ENCODE assay signal across 14 mouse cellular contexts in the genomic region with DNA sequence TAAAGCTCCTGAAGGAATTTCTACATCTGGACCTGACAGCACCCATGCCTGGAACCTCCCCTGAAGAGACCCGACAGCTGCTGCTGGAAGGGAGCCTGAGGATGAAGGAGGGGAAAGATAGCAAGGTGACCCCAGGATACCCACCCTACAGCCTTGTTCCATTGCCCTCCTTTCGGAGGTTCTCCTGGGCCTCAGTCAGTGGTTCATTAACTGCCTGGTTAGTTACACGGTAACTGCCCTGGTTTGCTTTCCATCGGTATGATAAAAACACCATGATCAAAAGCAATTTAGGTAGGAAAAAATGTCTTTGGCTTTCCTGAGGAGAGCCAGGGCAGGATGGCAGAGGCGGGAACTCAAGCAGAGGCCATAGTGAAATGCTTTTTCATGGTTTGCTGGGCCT. TPM values are rescaled to one million over a fixed set of nuclear protein-coding genes. Genes with fewer than 3 reads are reported as not detected.
DNase-seq lines count a peak whose midpoint lies in the region; ATAC-seq and TF ChIP-seq lines count a peak whose summit lies in the region.
"Had no signal": no experiment of that assay in that cellular context is flagged by ENCODE, and none has a peak within 500 bp of the region (broad histone marks: within the 10 kb centered on the region; RNA-seq: fewer than 3 reads in every experiment).

No protein-coding gene starts in this region.

- DNase-seq in lung, adult 2 months: no peak
- peak; percentile 51 to 56 for DNase-seq in kidney, postnatal 36 days
- no peak for DNase-seq in cerebellum, adult 8-10 months
- no peak for DNase-seq in layer of hippocampus, postnatal 25 days (ENCODE audit: extremely low spot score in 1 of 2, low spot score in 1 of 2)
- DNase-seq: gastrocnemius, postnatal 10 days had no signal

- no peak for TF ChIP-seq CTCF in lung, adult 2 months (IDR thresholded peaks at IDR 0.05; ENCODE audit: insufficient read depth, low read length)

- no peak overlapping the region for H3K9ac ChIP-seq in lung, embryonic 15.5 days
- peak overlapping the region; percentile 60; the same call in 1 of the 2 replicates for H3K9ac ChIP-seq in neural tube, embryonic 13.5 days

- no peak for ATAC-seq in erythroblast, adult 5-6 weeks (replicated peaks; ENCODE audit: low FRiP score, poor library complexity, severe bottlenecking)
- ATAC-seq in lung, embryonic 15.5 days (ENCODE audit: borderline replicate concordance, extremely low read depth, low FRiP score, low TSS enrichment): no peak
- ATAC-seq in neural tube, embryonic 13.5 days (ENCODE audit: low read depth): 0 out of 2 replicates have a peak, but pooled peaks have one; percentile 6

- H3K27ac ChIP-seq in lung, embryonic 15.5 days: no peak overlapping the region
- no peak overlapping the region for H3K27ac ChIP-seq in neural tube, embryonic 13.5 days (replicated peaks)

- H3K4me2 ChIP-seq in lung, embryonic 15.5 days: peak overlapping the region; percentile 68
- peak overlapping the region; percentile 68 for H3K4me2 ChIP-seq in neural tube, embryonic 13.5 days

- H3K4me3 ChIP-seq in erythroblast, embryonic 14.5 days (replicated peaks): peak overlapping the region; percentile 71
- H3K4me3 ChIP-seq in lung, embryonic 15.5 days: peak overlapping the region; percentile 35; the same call in 1 of the 2 replicates
- H3K4me3 ChIP-seq in lung, adult 2 months (replicated peaks; ENCODE audit: extremely low read depth, low read depth, low read length): no peak overlapping the region
- H3K4me3 ChIP-seq in neural tube, embryonic 13.5 days: peak overlapping the region; percentile 36; the same call in 1 of the 2 replicates

- WGBS in lung, embryonic 15.5 days: 90% methylated on average over 5 of the region's 5 CpGs
- 94% methylated on average over 5 of the region's 5 CpGs for WGBS in lung, adult 2 months
- WGBS in neural tube, embryonic 13.5 days: 81% methylated on average over 5 of the region's 5 CpGs

- peaks cover 71% of the 10 kb centered on the region for H3K4me1 ChIP-seq in erythroblast, embryonic 14.5 days (ENCODE audit: control insufficient read depth)
- peaks cover 24% of the 10 kb centered on the region for H3K4me1 ChIP-seq in lung, embryonic 15.5 days
- H3K4me1 ChIP-seq in lung, adult 2 months (ENCODE audit: control insufficient read depth, insufficient read depth, low read length): no peaks in the 10 kb centered on the region
- H3K4me1 ChIP-seq in neural tube, embryonic 13.5 days (replicated peaks): peaks cover 22% of the 10 kb centered on the region

- H3K9me3 ChIP-seq in erythroblast, embryonic 14.5 days (ENCODE audit: control insufficient read depth, low read length): no peaks in the 10 kb centered on the region; the same call in 1 of the 2 replicates
- no peaks in the 10 kb centered on the region for H3K9me3 ChIP-seq in lung, embryonic 15.5 days
- no peaks in the 10 kb centered on the region for H3K9me3 ChIP-seq in neural tube, embryonic 13.5 days

- no peak for TF ChIP-seq POLR2A in lung, adult 2 months (IDR thresholded peaks at IDR 0.05; ENCODE audit: borderline replicate concordance, extremely low read depth, low read depth, low read length)

- no peaks in the 10 kb centered on the region for H3K27me3 ChIP-seq in erythroblast, embryonic 14.5 days (ENCODE audit: control insufficient read depth)
- H3K27me3 ChIP-seq in lung, embryonic 15.5 days: no peaks in the 10 kb centered on the region
- peaks cover 17% of the 10 kb centered on the region for H3K27me3 ChIP-seq in neural tube, embryonic 13.5 days

- peaks cover 97% of the 10 kb centered on the region for H3K36me3 ChIP-seq in erythroblast, embryonic 14.5 days (ENCODE audit: control insufficient read depth)
- peaks cover 67% of the 10 kb centered on the region for H3K36me3 ChIP-seq in lung, embryonic 15.5 days
- peaks cover 44% of the 10 kb centered on the region for H3K36me3 ChIP-seq in neural tube, embryonic 13.5 days

RNA-seq across cellular contexts. Expression of gene Tnfrsf25, which starts 7.1 kb away (rescaled TPM):
- polyA plus RNA-seq in erythroblast, embryonic 14.5 days (2012): 0.37 and 0.81 TPM in 2 replicates
- total RNA-seq in erythroblast, adult 5-6 weeks (2015; ENCODE audit: low replicate concordance): not detected in 2 replicates
- not detected in 2 replicates for total RNA-seq in erythroblast, adult 5-6 weeks (2017; ENCODE audit: low replicate concordance)
- 1.1 and 1.5 TPM in 2 replicates for polyA plus RNA-seq in lung, embryonic 15.5 days (2015; fragmentation: Nextera tagmentation; extraction: Ambion mirVana)
- polyA plus RNA-seq in lung, adult 2 months (2012; rRNA removed): 8.1 and 12.7 TPM in 2 replicates
- 0.84 and 1.8 TPM in 2 replicates for polyA plus RNA-seq in neural tube, embryonic 13.5 days (2015; fragmentation: Nextera tagmentation; extraction: Ambion mirVana)
- 10 to 100 TPM; 26.4 to 42.6 TPM for total RNA-seq in layer of hippocampus, postnatal 25 days (2021)

RNA-seq across cellular contexts. Expression of gene Plekhg5, which starts 36.4 kb away (rescaled TPM):
- polyA plus RNA-seq in erythroblast, embryonic 14.5 days (2012): 9.9 and 10.0 TPM in 2 replicates
- 0.42 TPM in 1 of 2 replicates, not detected in the other for total RNA-seq in erythroblast, adult 5-6 weeks (2015; ENCODE audit: low replicate concordance)
- total RNA-seq in erythroblast, adult 5-6 weeks (2017; ENCODE audit: low replicate concordance): 1.4 and 2.0 TPM in 2 replicates
- 18.9 and 22.3 TPM in 2 replicates for polyA plus RNA-seq in lung, embryonic 15.5 days (2015; fragmentation: Nextera tagmentation; extraction: Ambion mirVana)
- polyA plus RNA-seq in lung, adult 2 months (2012; rRNA removed): 46.7 and 49.9 TPM in 2 replicates
- polyA plus RNA-seq in neural tube, embryonic 13.5 days (2015; fragmentation: Nextera tagmentation; extraction: Ambion mirVana): 9.9 and 10.7 TPM in 2 replicates
- 100 to 1,000 TPM; 128 to 173 TPM for total RNA-seq in layer of hippocampus, postnatal 25 days (2021)

RNA-seq across cellular contexts. Expression of gene Espn, which starts 43.5 kb away (rescaled TPM):
- 0.08 and 0.11 TPM in 2 replicates for polyA plus RNA-seq in erythroblast, embryonic 14.5 days (2012)
- not detected in 2 replicates for total RNA-seq in erythroblast, adult 5-6 weeks (2015; ENCODE audit: low replicate concordance)
- total RNA-seq in erythroblast, adult 5-6 weeks (2017; ENCODE audit: low replicate concordance): 0.34 and 0.42 TPM in 2 replicates
- polyA plus RNA-seq in lung, embryonic 15.5 days (2015; fragmentation: Nextera tagmentation; extraction: Ambion mirVana): 11.4 and 13.4 TPM in 2 replicates
- 9.8 and 16.3 TPM in 2 replicates for polyA plus RNA-seq in lung, adult 2 months (2012; rRNA removed)
- polyA plus RNA-seq in neural tube, embryonic 13.5 days (2015; fragmentation: Nextera tagmentation; extraction: Ambion mirVana): 0.21 and 0.51 TPM in 2 replicates
- total RNA-seq in layer of hippocampus, postnatal 25 days (2021): 1 to 10 TPM; 1.3 to 1.4 TPM

RNA-seq across cellular contexts. Expression of gene Hes2, which starts 50.0 kb away (rescaled TPM):
- not detected in 2 replicates for polyA plus RNA-seq in erythroblast, embryonic 14.5 days (2012)
- not detected in 2 replicates for total RNA-seq in erythroblast, adult 5-6 weeks (2015; ENCODE audit: low replicate concordance)
- total RNA-seq in erythroblast, adult 5-6 weeks (2017; ENCODE audit: low replicate concordance): not detected in 2 replicates
- polyA plus RNA-seq in lung, embryonic 15.5 days (2015; fragmentation: Nextera tagmentation; extraction: Ambion mirVana): 0.26 and 0.61 TPM in 2 replicates
- 5.4 and 6.2 TPM in 2 replicates for polyA plus RNA-seq in lung, adult 2 months (2012; rRNA removed)
- polyA plus RNA-seq in neural tube, embryonic 13.5 days (2015; fragmentation: Nextera tagmentation; extraction: Ambion mirVana): 0.13 and 0.15 TPM in 2 replicates
- total RNA-seq in layer of hippocampus, postnatal 25 days (2021): not detected
- total RNA-seq: adrenal gland, postnatal 4 days; gastrocnemius, postnatal 10 days; layer of hippocampus, adult 18-20 months; liver, adult 2 months; MEL had no signal
- polyA plus RNA-seq: liver, adult 2 months; spleen, adult 2 months had no signal

Comparison
In these comparisons a context has a peak if more than half of its experiments do, and no peak if none do; other contexts are left out.
1. DNase-seq: peak in kidney, postnatal 36 days (2 of 2); none in lung, adult 2 months (single experiment), cerebellum, adult 8-10 months (single experiment) and layer of hippocampus, postnatal 25 days (0 of 2).